Mouse (Mus musculus) kidney, postnatal 14 days (tissue): ENCODE results near the gene Adamtsl1.

Experiments used
- DNase-seq: peaks from one replicate; pipeline ENCODE4 v3.0.0; 2022; ENCODE audit warnings: mixed read lengths

Adamtsl1 gene

GRCm38 (mm10) chr4:86422586-86422985 is 908.6 kb downstream of the Adamtsl1 start:
- DNase-seq: no peak

DNA sequence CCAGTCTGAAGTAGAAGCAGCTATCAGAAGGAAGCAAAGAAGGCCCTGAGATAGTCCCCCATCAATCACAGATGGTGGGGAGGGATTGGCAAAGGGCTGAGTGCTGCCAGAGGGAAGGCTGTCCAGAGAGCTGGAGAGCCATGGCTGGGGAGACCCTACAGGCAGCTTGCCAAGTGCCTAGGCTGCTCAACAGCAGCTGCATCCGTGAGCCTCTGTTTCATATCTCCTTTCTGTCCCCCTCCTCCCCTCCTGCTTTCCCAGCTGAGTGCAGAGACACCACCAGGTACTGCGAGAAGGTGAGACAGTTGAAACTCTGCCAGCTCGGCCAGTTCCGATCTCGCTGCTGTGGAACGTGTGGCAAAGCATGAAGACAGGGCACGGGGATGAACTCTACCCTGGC is 911.6 kb downstream of the Adamtsl1 start:
- no peak for DNase-seq

DNA sequence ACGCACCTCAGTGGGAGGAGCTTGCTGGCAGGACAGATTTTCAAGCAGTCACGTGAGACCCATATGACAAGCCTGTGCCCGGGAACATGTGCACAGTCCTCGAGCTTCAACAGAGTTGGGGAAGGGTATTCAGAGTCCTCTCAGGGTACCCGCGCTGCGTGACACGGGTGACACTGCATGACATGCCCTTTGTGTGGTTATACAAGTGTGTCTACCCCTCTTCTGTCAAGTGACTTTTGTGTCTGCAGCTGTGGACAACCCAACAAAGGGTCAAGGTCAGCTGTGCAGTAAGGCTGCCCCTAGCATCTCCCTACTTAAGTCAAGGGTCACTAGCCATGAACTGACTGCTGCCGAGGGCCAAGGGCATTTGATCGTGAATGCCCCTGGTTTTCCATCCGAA is 912.6 kb downstream of the Adamtsl1 start:
- DNase-seq: no peak

GRCm38 (mm10) chr4:86427312-86427711 is 913.3 kb downstream of the Adamtsl1 start:
- DNase-seq: no peak

- no peak for DNase-seq
Measured at GRCm38 (mm10) chr4:86428091-86428745, 914.2 kb downstream of the Adamtsl1 start.

DNA sequence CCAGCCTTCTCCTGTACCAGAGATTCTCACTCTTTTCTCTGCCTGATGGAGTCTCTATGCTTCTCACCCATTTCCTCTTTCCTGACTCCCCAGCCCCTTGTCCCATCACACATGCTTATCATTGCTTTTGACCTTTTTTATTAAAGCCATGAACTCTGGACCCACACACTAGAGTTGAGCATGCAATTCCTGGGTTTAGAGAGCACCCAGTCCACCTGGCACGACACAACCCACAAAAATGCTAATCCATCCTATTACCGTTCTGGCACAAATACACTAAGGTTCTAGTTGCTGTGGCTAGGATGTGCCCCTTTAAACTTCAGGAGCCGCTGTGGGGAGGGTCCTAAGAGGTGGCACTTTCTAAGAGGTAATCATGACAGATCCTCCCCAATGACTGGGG is 921.7 kb downstream of the Adamtsl1 start:
- no peak for DNase-seq

- no peak for DNase-seq
Measured at GRCm38 (mm10) chr4:86436336-86436735, 922.4 kb downstream of the Adamtsl1 start.

DNA sequence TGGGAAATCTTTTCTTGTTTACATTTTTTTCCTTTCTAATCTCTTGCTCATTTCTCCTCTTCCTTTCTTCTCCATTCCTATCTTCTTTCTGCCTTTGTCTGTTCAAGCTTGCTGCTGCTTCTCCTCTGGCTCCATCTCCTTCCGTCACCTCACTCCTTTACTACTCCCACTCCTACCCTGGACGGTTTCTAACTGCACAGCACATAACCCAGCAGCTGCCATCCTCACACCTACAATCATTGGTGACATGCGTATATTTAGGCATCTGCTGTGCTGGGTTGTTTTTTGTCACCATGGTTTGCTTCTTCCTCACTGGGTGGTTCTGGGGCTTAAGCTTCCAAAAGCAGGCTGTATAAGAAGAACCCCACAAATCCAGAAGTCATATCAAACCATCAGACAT is 936.5 kb downstream of the Adamtsl1 start:
- no peak for DNase-seq

GRCm38 (mm10) chr4:86464808-86465207 is 950.8 kb downstream of the Adamtsl1 start:
- no peak for DNase-seq
